Mouse (Mus musculus) liver, embryonic 14.5 days (tissue): Measurements from ENCODE around the gene Rbm12. TPM values are rescaled to one million over a fixed set of nuclear protein-coding genes. Genes with fewer than 3 reads are reported as not detected.

Experiments used
- ATAC-seq: fragments of 200-750 bp; cut with Nextera tagmentation; 2 replicates; pipeline ENCODE4 v1.8.0; 2017; ENCODE audit warnings: moderate number of reproducible peaks, mild to moderate bottlenecking, moderate library complexity; ENCODE audit not compliant: insufficient read depth
- DNase-seq, 3 experiments: peaks; one replicate each; pipeline ENCODE4 v3.0.0-alpha.2; 2012 to 2013; ENCODE audit warnings: low read depth in 3 of 3, low spot score in 3 of 3
- H3K27ac ChIP-seq: fragments of 300-500 bp; sonication (generic); 2 replicates; pipeline ENCODE4 v1.5.1; 2014; ENCODE audit warnings: moderate library complexity, mild to moderate bottlenecking, control low read depth, inconsistent platforms
- H3K27me3 ChIP-seq: fragments of 300-500 bp; sonication (generic); 2 replicates; pipeline ENCODE4 v1.6.1; 2014; ENCODE audit warnings: mild to moderate bottlenecking, low read length, moderate library complexity; ENCODE audit not compliant: control insufficient read depth, insufficient read depth
- H3K36me3 ChIP-seq: fragments of 300-500 bp; sonication (generic); replicated peaks from 2 replicates; pipeline ENCODE4 v1.6.1; 2014; ENCODE audit warnings: low read depth; ENCODE audit not compliant: control insufficient read depth, insufficient read depth
- H3K4me1 ChIP-seq, 2 experiments: fragments of 200-500 bp in 1 of 2; fragments of 300-500 bp in 1 of 2; sonication (generic) in 1 of 2; replicated peaks; 2 replicates each; pipeline ENCODE4 v1.6.1; 2012 to 2014; ENCODE audit warnings: antibody characterized with exemption in 1 of 2, inconsistent platforms in 1 of 2, low read length in 1 of 2; ENCODE audit not compliant: control insufficient read depth in 2 of 2, insufficient read depth in 2 of 2
- H3K4me2 ChIP-seq: fragments of 300-500 bp; sonication (generic); 2 replicates; pipeline ENCODE4 v1.6.1; 2014; ENCODE audit warnings: low read depth, mild to moderate bottlenecking, control low read depth, moderate library complexity
- H3K4me3 ChIP-seq, 2 experiments: fragments of 200-500 bp in 1 of 2; fragments of 300-500 bp in 1 of 2; sonication (generic) in 1 of 2; 2 replicates each; pipeline ENCODE4 v1.5.1; 2012 to 2014; ENCODE audit warnings: low read depth in 2 of 2, low read length in 2 of 2, mild to moderate bottlenecking in 2 of 2, control low read depth in 1 of 2, inconsistent platforms in 1 of 2, moderate library complexity in 1 of 2; ENCODE audit not compliant: insufficient read depth in 1 of 2
- H3K9ac ChIP-seq: fragments of 300-500 bp; sonication (generic); replicated peaks from 2 replicates; pipeline ENCODE4 v1.6.1; 2014; ENCODE audit warnings: mild to moderate bottlenecking, control low read depth, moderate library complexity
- H3K9me3 ChIP-seq: fragments of 300-500 bp; sonication (generic); 2 replicates; pipeline ENCODE4 v1.6.1; 2016; ENCODE audit warnings: low read length, mixed read lengths; ENCODE audit not compliant: control insufficient read depth
- CTCF ChIP-seq: IDR thresholded peaks from 2 replicates; pipeline ENCODE4 v1.5.1; 2016; ENCODE audit warnings: antibody characterized with exemption, low read depth, control low read depth
- EP300 ChIP-seq: IDR thresholded peaks from 2 replicates; pipeline ENCODE4 v1.6.1; 2016; ENCODE audit warnings: antibody characterized with exemption, low read depth
- WGBS: fragments of 180-500 bp; shearing (Covaris S2); extraction: QIAGEN DNeasy Blood & Tissue Kit; methylation state at CpG from one replicate; pipeline ENCODE4 v1.1.7; 2014; ENCODE audit not compliant: insufficient replicate concordance; 5-methylcytosine and 5-hydroxymethylcytosine counted together
- polyA plus RNA-seq, 2 experiments: library from polyadenylated mRNA; depleted of rRNA in 1 of 2; stranded (reverse) in 1 of 2; unstranded in 1 of 2; fragments of >200 nt; fragmentation: Nextera tagmentation in 1 of 2; extraction: Ambion mirVana in 1 of 2; gene quantifications; 2 replicates each; pipeline versions ENCODE4 v1.2.1 to v1.2.3; 2012 to 2014

The Rbm12 gene
- polyA plus RNA-seq, 2 experiments: 5.0 to 9.6 TPM

DNA sequence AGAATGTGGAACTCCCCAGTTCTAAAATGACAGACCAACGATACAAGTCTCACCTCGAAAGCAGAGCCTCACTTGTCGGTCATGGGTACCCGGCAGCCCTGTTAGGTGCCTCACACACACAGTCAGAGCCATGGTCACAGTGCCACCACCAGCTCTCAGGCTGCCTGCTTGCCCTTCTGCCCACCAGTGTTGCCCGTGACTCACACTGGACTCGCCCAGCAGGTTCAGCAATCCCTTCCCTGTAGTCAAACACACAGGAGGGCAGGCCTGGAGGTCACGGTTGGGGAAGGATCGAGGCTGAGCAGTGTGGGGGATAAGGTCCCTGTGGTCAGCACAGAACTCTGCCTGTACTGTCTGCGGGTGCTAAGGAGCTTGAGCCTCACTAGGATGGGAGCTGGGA, 59.0 kb downstream of the Rbm12 start, which contains the start of gene Fer1l4:
TSS of gene Fer1l4 (minus strand) at position 132 of the 400 bp plus-strand sequence.
- H3K27me3 ChIP-seq: no peaks in the 10 kb centered on the region
- no peak within 1 kb of the TSS for H3K4me3 ChIP-seq
- H3K36me3 ChIP-seq: no peaks in the 10 kb centered on the region
- 65% methylated on average over 9 of the region's 9 CpGs for WGBS
- H3K4me2 ChIP-seq: no peak within 1 kb of the TSS
- ATAC-seq (no peak), DNase-seq (no peak)
- H3K9me3 ChIP-seq: no peaks in the 10 kb centered on the region
- no peaks in the 10 kb centered on the region for H3K4me1 ChIP-seq
- no peak for TF ChIP-seq EP300
- no peak for TF ChIP-seq CTCF
- H3K9ac ChIP-seq: no peak within 1 kb of the TSS
- H3K27ac ChIP-seq: no peak within 1 kb of the TSS

DNA sequence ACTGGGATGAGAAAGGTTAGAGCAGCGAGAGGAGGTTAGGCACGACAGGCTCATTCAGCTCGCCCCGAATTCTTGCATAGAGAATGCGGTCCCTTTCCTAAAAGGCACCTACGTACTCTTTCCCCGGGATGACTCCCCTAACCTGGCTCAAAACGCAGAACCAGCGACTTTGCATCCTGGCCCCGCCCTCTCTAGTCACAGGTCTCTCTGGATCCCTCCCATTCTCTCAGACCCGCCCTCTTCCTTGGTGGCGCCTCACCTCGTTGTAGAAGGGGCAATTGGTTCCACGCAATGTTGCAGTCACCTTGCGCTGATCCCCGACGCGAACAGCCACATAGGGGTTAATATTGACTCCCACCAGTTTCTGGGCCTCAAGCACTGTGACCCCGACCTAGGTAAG, 63.8 kb downstream of the Rbm12 start:
- TF ChIP-seq CTCF: no peak
- TF ChIP-seq EP300: no peak
- Histone ChIP-seq H3K4me3 (no peak overlapping the region), H3K9ac (no peak overlapping the region), H3K4me1 (no peaks in the 10 kb centered on the region), H3K27me3 (no peaks in the 10 kb centered on the region; the same call in 1 of the 2 replicates), H3K4me2 (0 out of 2 replicates have a peak overlapping the region, but pooled peaks have one; percentile 18), H3K36me3 (no peaks in the 10 kb centered on the region), H3K27ac (no peak overlapping the region), H3K9me3 (no peaks in the 10 kb centered on the region)
- ATAC-seq (no peak), DNase-seq (no peak)
- 11% methylated on average over 19 of the region's 19 CpGs for WGBS

DNA sequence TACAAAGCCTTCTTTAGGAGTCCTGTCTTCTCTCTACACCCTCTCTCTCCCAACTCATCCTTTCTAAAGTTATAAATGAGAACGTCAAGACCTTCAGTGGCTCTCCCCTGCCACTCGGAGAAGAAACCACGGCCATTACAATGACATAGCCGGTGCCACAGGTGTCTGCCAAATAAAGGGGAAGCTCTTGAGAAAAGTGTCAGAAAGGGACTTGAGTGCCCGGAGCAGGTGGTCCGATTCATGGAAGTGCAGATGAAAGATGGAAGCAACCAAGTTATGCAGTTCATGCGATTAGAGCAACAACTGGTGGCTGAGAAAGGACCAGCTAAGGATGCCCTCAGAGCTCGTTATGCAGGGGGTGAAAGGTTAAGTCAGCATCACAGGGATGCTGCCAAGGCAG, 68.9 kb downstream of the Rbm12 start:
- no peaks in the 10 kb centered on the region for H3K9me3 ChIP-seq
- H3K9ac ChIP-seq: no peak overlapping the region
- H3K4me2 ChIP-seq: no peak overlapping the region
- H3K27ac ChIP-seq: no peak overlapping the region
- no peaks in the 10 kb centered on the region; the same call in 1 of the 2 replicates for H3K27me3 ChIP-seq
- TF ChIP-seq EP300 (no peak), CTCF (no peak)
- DNase-seq (no peak), ATAC-seq (no peak)
- H3K4me1 ChIP-seq: no peaks in the 10 kb centered on the region
- 60% methylated on average over 8 of the region's 8 CpGs for WGBS
- no peak overlapping the region for H3K4me3 ChIP-seq
- H3K36me3 ChIP-seq: no peaks in the 10 kb centered on the region

Other genes with a start within 250 kb of the Rbm12 start
- gene Uqcc1, start 181.7 kb downstream of the Rbm12 start, polyA plus RNA-seq (2012; rRNA removed): 10.5 and 17.4 TPM in 2 replicates
- gene Uqcc1, start 181.7 kb downstream of the Rbm12 start, polyA plus RNA-seq (2014; fragmentation: Nextera tagmentation; extraction: Ambion mirVana): 25.6 and 31.6 TPM in 2 replicates
- gene Gm15557, start 171.2 kb downstream of the Rbm12 start, polyA plus RNA-seq (2012; rRNA removed): not detected in 2 replicates
- gene Gm15557, start 171.2 kb downstream of the Rbm12 start, polyA plus RNA-seq (2014; fragmentation: Nextera tagmentation; extraction: Ambion mirVana): not detected in 2 replicates
- gene Gdf5, start 166.6 kb downstream of the Rbm12 start, polyA plus RNA-seq (2012; rRNA removed): 0.02 and 0.09 TPM in 2 replicates
- gene Gdf5, start 166.6 kb downstream of the Rbm12 start, polyA plus RNA-seq (2014; fragmentation: Nextera tagmentation; extraction: Ambion mirVana): not detected in 2 replicates
- 6.0 and 9.8 TPM in 2 replicates for gene Cep250, start 155.5 kb downstream of the Rbm12 start, polyA plus RNA-seq (2012; rRNA removed)
- gene Cep250, start 155.5 kb downstream of the Rbm12 start, polyA plus RNA-seq (2014; fragmentation: Nextera tagmentation; extraction: Ambion mirVana): 7.4 and 9.3 TPM in 2 replicates
- gene 6430550D23Rik, start 104.0 kb downstream of the Rbm12 start, polyA plus RNA-seq (2012; rRNA removed): 1.6 and 2.1 TPM in 2 replicates
- gene 6430550D23Rik, start 104.0 kb downstream of the Rbm12 start, polyA plus RNA-seq (2014; fragmentation: Nextera tagmentation; extraction: Ambion mirVana): 0.41 and 1.9 TPM in 2 replicates
- gene Ergic3, start 103.9 kb downstream of the Rbm12 start, polyA plus RNA-seq (2012; rRNA removed): 72.8 and 90.2 TPM in 2 replicates
- 95.7 and 98.0 TPM in 2 replicates for gene Ergic3, start 103.9 kb downstream of the Rbm12 start, polyA plus RNA-seq (2014; fragmentation: Nextera tagmentation; extraction: Ambion mirVana)
- 0.02 TPM in 1 of 2 replicates, not detected in the other for gene Fer1l4, start 59.0 kb downstream of the Rbm12 start, polyA plus RNA-seq (2012; rRNA removed)
- gene Fer1l4, start 59.0 kb downstream of the Rbm12 start, polyA plus RNA-seq (2014; fragmentation: Nextera tagmentation; extraction: Ambion mirVana): not detected in 2 replicates
- gene Spag4, start 46.8 kb downstream of the Rbm12 start, polyA plus RNA-seq (2012; rRNA removed): 0.69 and 1.1 TPM in 2 replicates
- 0.49 and 1.2 TPM in 2 replicates for gene Spag4, start 46.8 kb downstream of the Rbm12 start, polyA plus RNA-seq (2014; fragmentation: Nextera tagmentation; extraction: Ambion mirVana)
- gene Cpne1, start within 50 bp of the Rbm12 start, polyA plus RNA-seq (2012; rRNA removed): 17.9 and 21.2 TPM in 2 replicates
- gene Cpne1, start within 50 bp of the Rbm12 start, polyA plus RNA-seq (2014; fragmentation: Nextera tagmentation; extraction: Ambion mirVana): 11.5 and 14.0 TPM in 2 replicates
- 1.9 and 3.9 TPM in 2 replicates for gene Gm28036, start 15.1 kb upstream of the Rbm12 start, polyA plus RNA-seq (2012; rRNA removed)
- 5.1 and 5.5 TPM in 2 replicates for gene Gm28036, start 15.1 kb upstream of the Rbm12 start, polyA plus RNA-seq (2014; fragmentation: Nextera tagmentation; extraction: Ambion mirVana)
- 123 and 181 TPM in 2 replicates for gene Romo1, start 32.1 kb upstream of the Rbm12 start, polyA plus RNA-seq (2012; rRNA removed)
- 248 and 249 TPM in 2 replicates for gene Romo1, start 32.1 kb upstream of the Rbm12 start, polyA plus RNA-seq (2014; fragmentation: Nextera tagmentation; extraction: Ambion mirVana)
- gene Nfs1, start 32.2 kb upstream of the Rbm12 start, polyA plus RNA-seq (2012; rRNA removed): 37.3 and 40.9 TPM in 2 replicates
- gene Nfs1, start 32.2 kb upstream of the Rbm12 start, polyA plus RNA-seq (2014; fragmentation: Nextera tagmentation; extraction: Ambion mirVana): 55.3 and 62.5 TPM in 2 replicates
- gene Rbm39, start 68.3 kb upstream of the Rbm12 start, polyA plus RNA-seq (2012; rRNA removed): 46.5 and 69.5 TPM in 2 replicates
- gene Rbm39, start 68.3 kb upstream of the Rbm12 start, polyA plus RNA-seq (2014; fragmentation: Nextera tagmentation; extraction: Ambion mirVana): 207 and 223 TPM in 2 replicates
- 2.6 and 2.9 TPM in 2 replicates for gene Phf20, start 84.5 kb upstream of the Rbm12 start, polyA plus RNA-seq (2012; rRNA removed)
- 10.1 and 12.7 TPM in 2 replicates for gene Phf20, start 84.5 kb upstream of the Rbm12 start, polyA plus RNA-seq (2014; fragmentation: Nextera tagmentation; extraction: Ambion mirVana)
- 0.28 and 0.51 TPM in 2 replicates for gene Cnbd2, start 200.3 kb upstream of the Rbm12 start, polyA plus RNA-seq (2012; rRNA removed)
- gene Cnbd2, start 200.3 kb upstream of the Rbm12 start, polyA plus RNA-seq (2014; fragmentation: Nextera tagmentation; extraction: Ambion mirVana): 1.5 and 1.9 TPM in 2 replicates
- 36.1 and 46.7 TPM in 2 replicates for gene Scand1, start 200.7 kb upstream of the Rbm12 start, polyA plus RNA-seq (2012; rRNA removed)
- gene Scand1, start 200.7 kb upstream of the Rbm12 start, polyA plus RNA-seq (2014; fragmentation: Nextera tagmentation; extraction: Ambion mirVana): 28.1 and 32.9 TPM in 2 replicates